Mouse (Mus musculus) embryonic facial prominence, embryonic 13.5 days (tissue): ENCODE measurements at regions not wholly inside any gene's neighbourhood (a gene's known extent, or its start where the extent isn't known, plus 50 kb on each side); places are given as distances from the start of the nearest gene placed in this dataset.

Source experiments
- ATAC-seq: fragments of 200-750 bp; cut with Nextera tagmentation; 2 replicates; pipeline ENCODE4 v1.8.0; 2017; ENCODE audit warnings: low read depth; ENCODE audit not compliant: insufficient number of reproducible peaks, insufficient read depth, low FRiP score, low TSS enrichment
- H3K27ac ChIP-seq: fragments of 300-500 bp; sonication (generic); 2 replicates; pipeline ENCODE4 v1.5.1; 2015; ENCODE audit warnings: moderate library complexity, mild to moderate bottlenecking, inconsistent platforms
- H3K27me3 ChIP-seq: fragments of 300-500 bp; sonication (generic); 2 replicates; pipeline ENCODE4 v1.6.1; 2015; ENCODE audit warnings: mild to moderate bottlenecking, inconsistent platforms
- H3K36me3 ChIP-seq: fragments of 300-500 bp; sonication (generic); 2 replicates; pipeline ENCODE4 v1.6.1; 2015; ENCODE audit warnings: mild to moderate bottlenecking, inconsistent platforms
- H3K4me1 ChIP-seq: fragments of 300-500 bp; sonication (generic); 2 replicates; pipeline ENCODE4 v1.6.1; 2015; ENCODE audit warnings: inconsistent platforms
- H3K4me2 ChIP-seq: fragments of 300-500 bp; sonication (generic); 2 replicates; pipeline ENCODE4 v1.6.1; 2015; ENCODE audit warnings: moderate library complexity, mild to moderate bottlenecking, inconsistent platforms
- H3K4me3 ChIP-seq: fragments of 300-500 bp; sonication (generic); 2 replicates; pipeline ENCODE4 v1.5.1; 2015; ENCODE audit warnings: mild to moderate bottlenecking, inconsistent platforms
- H3K9ac ChIP-seq: fragments of 300-500 bp; sonication (generic); 2 replicates; pipeline ENCODE4 v1.6.1; 2015; ENCODE audit warnings: mild to moderate bottlenecking, inconsistent platforms
- H3K9me3 ChIP-seq: fragments of 300-500 bp; sonication (generic); 2 replicates; pipeline ENCODE4 v1.6.1; 2016; ENCODE audit warnings: inconsistent platforms
- WGBS: fragments of 180-500 bp; shearing (Covaris S2); methylation state at CpG from one replicate; pipeline ENCODE4 v1.1.7; 2015; ENCODE audit warnings: mixed read lengths; 5-methylcytosine and 5-hydroxymethylcytosine counted together

- Histone ChIP-seq H3K4me3 (no peak overlapping the region), H3K9me3 (no peaks in the 10 kb centered on the region), H3K4me1 (no peaks in the 10 kb centered on the region), H3K4me2 (no peak overlapping the region), H3K9ac (no peak overlapping the region), H3K27ac (no peak overlapping the region), H3K36me3 (no peaks in the 10 kb centered on the region), H3K27me3 (no peaks in the 10 kb centered on the region)
- 60% methylated on average over 4 of the region's 4 CpGs for WGBS
- no peak for ATAC-seq
These were observed 320.3 kb upstream of the Slc24a5 start for GRCm38 (mm10) chr2:124747627-124748026.

DNA sequence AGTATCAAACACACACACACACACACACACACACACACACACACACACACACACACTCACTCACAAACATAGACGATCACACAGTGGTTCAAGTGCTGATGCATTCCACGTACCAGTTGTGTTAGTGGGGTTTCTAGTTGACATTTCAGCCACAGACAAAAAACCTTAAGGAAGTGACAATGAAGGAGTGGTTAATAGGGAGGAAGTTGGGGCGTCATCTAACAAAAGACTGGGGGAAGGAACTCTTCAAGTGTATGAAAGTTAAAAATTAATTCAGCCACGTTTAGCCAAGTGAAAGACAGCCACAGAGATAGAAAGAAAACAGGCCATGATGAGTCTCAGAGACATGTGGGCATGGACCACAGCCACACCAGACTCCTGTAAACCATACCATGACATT, 316.1 kb upstream of the Slc24a5 start:
- no peaks in the 10 kb centered on the region for H3K9me3 ChIP-seq
- 79% methylated on average over 4 of the region's 4 CpGs for WGBS

GRCm38 (mm10) chr2:124753717-124754116, 314.2 kb upstream of the Slc24a5 start:
- H3K9ac ChIP-seq = no peak overlapping the region
- no peaks in the 10 kb centered on the region for H3K4me1 ChIP-seq
- no peak overlapping the region for H3K4me3 ChIP-seq
- H3K36me3 ChIP-seq = no peaks in the 10 kb centered on the region
- H3K4me2 ChIP-seq = no peak overlapping the region
- whole genome bisulfite sequencing = 84% methylated on average over 5 of the region's 5 CpGs
- H3K9me3 ChIP-seq = no peaks in the 10 kb centered on the region
- no peak overlapping the region for H3K27ac ChIP-seq
- no peak for ATAC-seq
- H3K27me3 ChIP-seq = no peaks in the 10 kb centered on the region

More for the DNA sequence above, 316.1 kb upstream of the Slc24a5 start:
- Histone ChIP-seq H3K27ac (no peak overlapping the region), H3K27me3 (no peaks in the 10 kb centered on the region), H3K4me2 (no peak overlapping the region), H3K9ac (no peak overlapping the region), H3K36me3 (no peaks in the 10 kb centered on the region), H3K4me1 (no peaks in the 10 kb centered on the region), H3K4me3 (no peak overlapping the region)
- ATAC-seq = no peak

DNA sequence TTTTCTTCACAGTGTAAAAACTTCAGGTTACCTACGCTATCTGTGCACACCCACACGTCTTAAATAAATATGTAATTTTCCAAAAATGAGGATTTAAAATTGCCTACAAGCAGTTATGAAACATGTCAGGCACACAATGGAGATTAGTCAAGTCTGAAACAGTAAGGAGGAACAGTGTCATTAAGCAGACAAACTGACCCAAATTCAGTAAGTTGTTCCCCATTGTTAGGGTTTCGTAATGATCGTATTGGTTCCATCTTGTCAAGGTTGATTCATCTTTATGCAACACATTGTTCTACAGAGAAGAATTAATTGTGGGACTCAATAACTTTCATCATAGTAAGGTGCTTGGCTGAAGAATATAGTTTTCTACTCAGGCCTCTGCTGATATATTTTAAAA, 312.7 kb upstream of the Slc24a5 start:
- Histone ChIP-seq H3K9me3 (no peaks in the 10 kb centered on the region), H3K9ac (no peak overlapping the region), H3K4me2 (no peak overlapping the region), H3K27me3 (no peaks in the 10 kb centered on the region), H3K4me3 (no peak overlapping the region), H3K36me3 (no peaks in the 10 kb centered on the region), H3K4me1 (no peaks in the 10 kb centered on the region), H3K27ac (no peak overlapping the region)
- no peak for ATAC-seq
- 92% methylated on average over 4 of the region's 4 CpGs for WGBS

GRCm38 (mm10) chr2:124758992-124759391, 308.9 kb upstream of the Slc24a5 start:
- no peak overlapping the region for H3K27ac ChIP-seq
- no peaks in the 10 kb centered on the region for H3K27me3 ChIP-seq
- ATAC-seq = no peak
- H3K4me2 ChIP-seq = no peak overlapping the region
- no peaks in the 10 kb centered on the region for H3K9me3 ChIP-seq
- H3K4me1 ChIP-seq = no peaks in the 10 kb centered on the region
- H3K9ac ChIP-seq = no peak overlapping the region
- 76% methylated on average over 2 of the region's 2 CpGs for WGBS
- H3K4me3 ChIP-seq = no peak overlapping the region
- no peaks in the 10 kb centered on the region for H3K36me3 ChIP-seq

DNA sequence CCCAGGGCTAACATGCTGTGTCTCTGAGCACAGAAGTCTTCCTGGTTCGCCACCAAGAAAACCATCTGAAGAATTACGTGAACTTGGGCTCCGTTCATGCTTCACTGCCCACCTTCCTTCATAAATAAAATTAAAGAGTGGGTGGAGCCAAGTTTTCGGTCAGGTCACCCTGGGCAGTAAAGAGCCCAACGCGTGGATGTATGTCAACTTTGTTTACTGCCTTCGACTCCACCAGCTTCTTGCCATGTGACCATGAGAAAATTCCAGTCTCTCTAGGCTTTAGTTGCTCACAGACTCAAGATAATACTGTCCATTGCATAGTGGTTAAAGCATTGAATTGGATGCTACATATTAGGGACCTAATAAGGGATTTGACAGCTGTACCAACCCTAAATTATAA, 304.3 kb upstream of the Slc24a5 start:
- H3K36me3 ChIP-seq = no peaks in the 10 kb centered on the region
- no peaks in the 10 kb centered on the region for H3K4me1 ChIP-seq
- no peak for ATAC-seq
- H3K4me2 ChIP-seq = no peak overlapping the region
- no peak overlapping the region for H3K9ac ChIP-seq
- H3K27ac ChIP-seq = no peak overlapping the region
- H3K4me3 ChIP-seq = no peak overlapping the region
- H3K9me3 ChIP-seq = no peaks in the 10 kb centered on the region
- 76% methylated on average over 7 of the region's 7 CpGs for WGBS
- H3K27me3 ChIP-seq = no peaks in the 10 kb centered on the region

GRCm38 (mm10) chr2:124764186-124764910, 303.6 kb upstream of the Slc24a5 start:
- Histone ChIP-seq H3K9me3 (no peaks in the 10 kb centered on the region), H3K9ac (no peak overlapping the region), H3K36me3 (no peaks in the 10 kb centered on the region), H3K4me1 (no peaks in the 10 kb centered on the region), H3K27ac (no peak overlapping the region), H3K4me3 (no peak overlapping the region), H3K27me3 (no peaks in the 10 kb centered on the region), H3K4me2 (no peak overlapping the region)
- no peak for ATAC-seq
- 52% methylated on average over 10 of the region's 10 CpGs for WGBS

- H3K27me3 ChIP-seq = no peaks in the 10 kb centered on the region
- H3K36me3 ChIP-seq = no peaks in the 10 kb centered on the region
- no peak for ATAC-seq
- H3K27ac ChIP-seq = no peak overlapping the region
- H3K9ac ChIP-seq = no peak overlapping the region
- H3K4me3 ChIP-seq = no peak overlapping the region
- 93% methylated on average over 6 of the region's 6 CpGs for WGBS
- H3K4me1 ChIP-seq = peaks cover 7% of the 10 kb centered on the region; the same call in 1 of the 2 replicates
- H3K4me2 ChIP-seq = no peak overlapping the region
- no peaks in the 10 kb centered on the region for H3K9me3 ChIP-seq
These were observed 298.5 kb upstream of the Slc24a5 start for GRCm38 (mm10) chr2:124769267-124769967.

- no peak for ATAC-seq
- H3K27me3 ChIP-seq = no peaks in the 10 kb centered on the region
- no peak overlapping the region for H3K4me2 ChIP-seq
- 66% methylated on average over 2 of the region's 2 CpGs for WGBS
- no peaks in the 10 kb centered on the region for H3K9me3 ChIP-seq
- H3K27ac ChIP-seq = no peak overlapping the region
- no peaks in the 10 kb centered on the region for H3K36me3 ChIP-seq
- peaks cover 7% of the 10 kb centered on the region; the same call in 1 of the 2 replicates for H3K4me1 ChIP-seq
- H3K9ac ChIP-seq = no peak overlapping the region
- H3K4me3 ChIP-seq = no peak overlapping the region
These were observed 297.9 kb upstream of the Slc24a5 start for GRCm38 (mm10) chr2:124770028-124770427.

DNA sequence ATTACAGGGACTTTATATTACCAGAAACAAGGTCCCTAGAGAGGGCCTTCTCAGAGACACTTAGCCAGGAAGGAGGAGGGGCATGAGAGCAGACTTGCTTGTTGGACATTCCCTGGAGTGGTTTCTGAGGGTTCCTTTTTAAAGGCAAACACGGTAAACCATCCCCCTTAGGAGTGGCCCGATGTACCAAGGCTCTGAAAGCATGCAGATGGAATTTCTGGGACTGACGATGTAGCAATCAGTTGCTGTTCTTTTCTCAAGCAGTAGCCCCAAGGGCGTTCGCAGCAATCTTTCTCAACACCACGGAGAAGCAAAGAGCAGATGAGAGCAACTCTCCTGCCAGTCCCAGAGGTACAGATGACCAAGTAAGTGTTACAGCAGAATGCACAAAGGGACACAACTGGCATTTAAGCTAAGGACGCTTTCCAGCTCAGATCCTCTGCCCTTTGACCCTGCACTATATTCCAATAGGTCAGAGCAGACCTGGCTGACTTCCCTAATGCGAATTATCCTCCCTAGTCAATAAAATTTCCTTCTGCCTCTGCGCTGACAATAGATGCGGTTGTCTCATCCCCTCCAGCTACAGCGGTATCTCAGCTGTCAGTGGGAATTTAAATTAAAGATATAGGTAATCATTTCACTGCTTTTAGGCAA, 295.7 kb upstream of the Slc24a5 start:
- H3K9me3 ChIP-seq = no peaks in the 10 kb centered on the region
- no peaks in the 10 kb centered on the region for H3K27me3 ChIP-seq
- 23% methylated on average over 11 of the region's 11 CpGs for WGBS
- no peak overlapping the region for H3K27ac ChIP-seq
- peaks cover 7% of the 10 kb centered on the region; the same call in 1 of the 2 replicates for H3K4me1 ChIP-seq
- H3K4me2 ChIP-seq = no peak overlapping the region
- no peak for ATAC-seq
- no peak overlapping the region for H3K4me3 ChIP-seq
- H3K36me3 ChIP-seq = no peaks in the 10 kb centered on the region
- H3K9ac ChIP-seq = no peak overlapping the region

DNA sequence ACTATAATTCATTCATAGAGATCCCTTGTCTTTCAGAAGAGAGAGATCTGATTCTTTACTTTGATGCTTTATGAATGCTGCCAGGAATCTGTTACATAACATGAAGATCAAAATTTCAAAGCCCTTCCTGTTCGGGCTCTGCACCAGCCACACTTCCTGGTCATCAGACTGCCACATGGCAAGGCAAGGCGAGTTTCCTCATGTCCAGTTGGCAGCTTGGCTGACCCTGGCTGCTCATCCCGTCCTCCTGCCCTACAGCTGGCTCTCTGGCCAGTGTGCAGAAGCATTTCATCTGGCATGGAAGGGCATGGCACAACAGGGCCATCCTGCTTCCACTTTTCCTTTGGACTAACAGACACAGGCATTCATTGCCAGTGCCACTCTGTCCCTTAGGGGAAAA, 292.2 kb upstream of the Slc24a5 start:
- Histone ChIP-seq H3K9ac (no peak overlapping the region), H3K4me1 (peaks cover 7% of the 10 kb centered on the region; the same call in 1 of the 2 replicates), H3K27ac (no peak overlapping the region), H3K9me3 (no peaks in the 10 kb centered on the region), H3K4me2 (no peak overlapping the region), H3K4me3 (no peak overlapping the region), H3K36me3 (no peaks in the 10 kb centered on the region), H3K27me3 (no peaks in the 10 kb centered on the region)
- no peak for ATAC-seq
- 58% methylated on average over 3 of the region's 3 CpGs for WGBS

GRCm38 (mm10) chr2:124792633-124793036, 275.3 kb upstream of the Slc24a5 start:
- no peaks in the 10 kb centered on the region for H3K9me3 ChIP-seq
- ATAC-seq = no peak
- H3K9ac ChIP-seq = no peak overlapping the region
- H3K36me3 ChIP-seq = no peaks in the 10 kb centered on the region
- H3K27ac ChIP-seq = no peak overlapping the region
- no peak overlapping the region for H3K4me2 ChIP-seq
- H3K27me3 ChIP-seq = no peaks in the 10 kb centered on the region
- no peaks in the 10 kb centered on the region for H3K4me1 ChIP-seq
- H3K4me3 ChIP-seq = no peak overlapping the region
- 66% methylated on average over 7 of the region's 7 CpGs for WGBS
